Mouse (Mus musculus) right cerebral cortex, adult 2 months (tissue): Measurements from ENCODE around the gene Dph6.
A peak's percentile ranks its signal among the peaks of the same experiment; 100 is the strongest.
"Not testable (repeated sequence)": the region's sequence is repeated elsewhere in the genome, so short reads cannot be mapped to it uniquely, and the experiment has no call there.

Experiments
- DNase-seq, 2 experiments: peaks; one replicate each; pipeline ENCODE4 v3.0.0; 2021 to 2022; ENCODE audit warnings: low spot score in 2 of 2

The Dph6 gene

DNA sequence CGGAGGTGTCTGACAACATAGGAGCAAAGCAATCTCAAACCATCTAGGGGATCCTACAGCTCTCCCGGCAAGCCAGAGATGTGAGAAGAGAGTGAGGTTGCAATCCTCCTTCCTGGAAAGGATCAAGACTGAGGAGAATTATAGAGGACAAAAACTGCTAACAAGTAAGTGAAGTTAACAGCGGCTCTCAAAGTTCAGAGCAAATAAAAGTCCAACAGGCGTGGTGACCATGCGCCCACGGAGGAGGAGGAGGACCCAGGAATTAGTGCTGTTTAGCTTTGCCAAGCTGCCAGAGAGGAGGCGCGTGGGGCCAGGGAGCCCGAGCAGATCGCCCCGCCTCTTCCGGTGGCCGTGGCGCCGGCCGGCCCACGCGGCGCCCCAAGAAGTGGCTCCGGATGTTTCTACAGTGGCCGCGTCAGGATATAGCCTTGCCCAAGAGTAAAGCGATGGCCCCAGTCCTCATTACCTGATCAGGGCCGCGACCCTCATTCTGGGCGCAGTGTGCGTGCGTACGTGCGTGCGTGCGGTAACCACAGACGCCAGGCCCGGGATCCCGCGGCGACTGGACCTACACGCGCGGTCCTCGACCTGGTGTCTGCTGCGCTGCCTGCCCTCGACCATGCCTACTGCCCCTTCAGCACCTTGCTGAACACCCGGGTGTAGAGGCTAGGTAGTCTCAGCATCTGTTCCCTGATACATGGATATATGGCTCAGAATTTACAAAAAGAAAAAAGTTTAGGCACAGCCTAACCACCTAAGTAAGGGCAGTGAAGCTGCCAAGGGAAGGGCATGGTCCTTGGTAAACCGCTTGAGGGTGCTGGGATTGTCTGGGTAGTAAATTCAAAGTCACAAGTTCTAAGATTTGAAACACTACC, at the start of gene Dph6:
Gene Dph6 (minus strand): TSS at position 600 of the 875 bp plus-strand sequence.
- peak; percentile 83 to 91 for DNase-seq

DNA sequence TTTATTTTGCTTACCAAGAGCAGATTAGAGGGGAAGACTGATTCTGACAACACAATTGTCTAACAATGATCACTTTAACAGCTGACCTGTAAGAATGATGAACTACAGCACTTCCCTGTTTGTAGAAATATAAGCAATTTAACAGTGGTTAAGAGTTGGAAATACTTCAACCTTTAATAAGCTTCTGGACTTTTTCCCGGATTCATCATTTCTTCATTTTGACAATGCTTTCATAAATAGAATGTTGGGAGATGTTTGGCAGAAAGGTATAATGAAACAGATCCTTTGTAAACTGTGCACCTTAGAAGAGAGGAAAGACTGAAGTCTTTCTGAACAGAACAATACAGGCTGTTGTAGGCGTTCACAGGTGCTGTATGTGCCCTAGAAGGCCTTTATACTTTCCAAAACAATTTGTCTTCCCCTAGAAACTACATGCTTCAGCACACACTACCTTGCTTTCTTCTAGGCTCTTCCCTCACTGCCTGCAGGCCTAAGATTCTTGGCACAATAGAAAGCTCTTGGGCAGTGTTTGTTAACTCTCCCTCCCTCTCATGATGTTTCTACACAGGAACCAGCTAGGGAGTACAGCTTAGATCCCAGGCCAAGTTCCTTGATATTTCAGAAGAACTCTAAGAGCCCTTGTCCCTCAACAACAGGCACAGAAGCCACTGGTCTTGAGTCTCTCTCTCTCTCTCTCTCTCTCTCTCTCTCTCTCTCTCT, 46.4 kb upstream of the Dph6 start:
- no peak for DNase-seq

DNA sequence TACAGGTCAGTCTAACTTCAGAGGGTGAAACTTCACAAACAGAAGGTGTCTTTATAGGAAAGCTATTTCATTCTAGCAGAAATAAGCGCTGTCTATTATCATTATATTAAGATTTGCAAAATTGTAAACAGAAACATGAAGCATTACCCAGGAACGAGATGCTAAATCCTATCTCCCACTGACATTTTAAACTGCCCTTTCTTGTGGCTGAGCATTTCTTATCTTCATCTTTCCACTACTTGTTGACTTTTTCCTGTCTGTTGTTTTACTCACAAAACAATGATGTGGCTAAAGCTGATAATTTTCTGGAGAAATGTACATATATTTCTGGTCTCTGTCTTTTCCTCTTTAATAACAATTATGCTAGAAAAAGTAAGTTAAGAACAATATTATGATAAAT, 36.8 kb upstream of the Dph6 start:
- no peak for DNase-seq

GRCm38 (mm10) chr2:114687483-114687882, 32.7 kb upstream of the Dph6 start:
- no peak for DNase-seq

GRCm38 (mm10) chr2:114687081-114687480, 32.3 kb upstream of the Dph6 start:
- DNase-seq, result peak in 1 of 2 experiments; percentile 6

DNA sequence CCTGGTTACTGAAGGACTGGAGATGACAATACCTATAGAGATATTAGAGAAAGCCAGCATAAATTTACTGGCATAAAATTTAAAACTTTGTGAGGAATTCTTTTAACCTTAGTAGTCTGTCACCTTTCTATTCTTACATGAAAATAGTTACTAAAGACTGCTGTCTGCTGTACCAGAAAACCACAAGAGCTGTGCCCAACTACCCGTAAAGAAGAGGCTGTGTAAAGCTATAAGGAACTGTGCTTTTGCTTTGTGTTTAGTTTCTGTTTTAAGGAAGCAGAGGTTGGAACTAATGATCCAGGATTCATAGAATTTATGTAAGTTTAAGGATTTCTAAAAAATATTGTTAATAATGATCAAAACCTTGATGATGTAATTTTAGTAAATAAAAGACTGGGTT, 19.1 kb upstream of the Dph6 start:
- DNase-seq, result no peak

DNA sequence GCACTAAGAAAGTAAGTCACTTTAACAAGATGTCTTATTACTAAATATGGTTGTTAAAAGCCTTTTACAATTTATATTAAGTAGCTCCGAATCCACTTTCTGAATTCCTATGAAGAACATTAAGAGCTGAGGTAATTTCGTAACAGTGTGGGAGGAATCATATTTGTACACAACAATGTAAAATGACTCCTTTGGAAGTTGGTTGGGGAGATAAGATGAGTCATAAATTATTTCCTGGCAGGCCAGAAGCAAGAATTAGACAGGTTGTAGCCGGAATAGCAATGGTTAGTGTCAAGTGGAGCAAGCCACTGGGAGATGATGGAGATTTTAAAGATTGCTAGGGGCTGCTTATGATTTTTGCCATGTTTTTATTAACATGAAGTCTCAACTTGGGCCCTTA, 16.2 kb upstream of the Dph6 start:
- no peak for DNase-seq

GRCm38 (mm10) chr2:114658954-114659353, 4.2 kb upstream of the Dph6 start:
- no peak for DNase-seq

DNA sequence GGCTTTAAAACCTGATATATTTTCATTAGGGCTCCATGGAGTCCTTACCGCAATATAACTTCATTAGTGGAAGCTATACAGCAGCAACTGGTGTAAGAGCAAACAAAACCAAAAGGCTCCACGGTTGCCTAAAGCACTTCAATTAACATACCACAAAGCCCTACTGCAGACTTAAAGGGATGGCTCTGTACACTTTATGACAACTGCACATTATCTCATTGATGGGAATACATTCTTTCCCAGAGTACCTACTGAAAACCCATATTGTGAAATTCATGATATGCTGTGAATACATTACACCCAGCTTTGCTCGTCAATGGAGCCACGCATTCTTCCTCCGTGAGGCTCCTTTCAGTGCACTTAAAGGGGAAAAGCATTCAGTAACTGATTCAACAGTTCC, 8.5 kb downstream of the Dph6 start:
- no peak for DNase-seq

DNA sequence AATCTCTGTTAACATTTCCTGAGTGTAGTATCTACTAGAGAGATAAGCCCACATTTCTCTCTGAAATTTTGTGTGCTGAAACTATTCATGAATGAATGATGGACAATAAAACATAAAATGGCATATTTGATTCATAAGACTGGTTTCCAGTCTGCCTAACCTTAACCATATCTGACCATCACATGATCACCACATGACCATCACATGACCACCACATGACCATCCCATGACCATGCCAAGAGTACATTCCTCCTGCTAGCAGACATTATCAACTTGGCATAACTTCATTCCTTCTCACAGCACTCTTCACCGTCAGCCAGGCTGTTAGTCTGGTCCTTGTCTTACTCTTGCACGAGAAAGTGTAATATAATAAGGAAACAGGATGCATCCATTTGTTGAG, 10.9 kb downstream of the Dph6 start:
- no peak for DNase-seq

- DNase-seq, result no peak
Measured at GRCm38 (mm10) chr2:114624683-114625082, 30.1 kb downstream of the Dph6 start.

- peak in 1 of 2 experiments; percentile 9 for DNase-seq
Measured at GRCm38 (mm10) chr2:114622550-114622939, 32.2 kb downstream of the Dph6 start.

DNA sequence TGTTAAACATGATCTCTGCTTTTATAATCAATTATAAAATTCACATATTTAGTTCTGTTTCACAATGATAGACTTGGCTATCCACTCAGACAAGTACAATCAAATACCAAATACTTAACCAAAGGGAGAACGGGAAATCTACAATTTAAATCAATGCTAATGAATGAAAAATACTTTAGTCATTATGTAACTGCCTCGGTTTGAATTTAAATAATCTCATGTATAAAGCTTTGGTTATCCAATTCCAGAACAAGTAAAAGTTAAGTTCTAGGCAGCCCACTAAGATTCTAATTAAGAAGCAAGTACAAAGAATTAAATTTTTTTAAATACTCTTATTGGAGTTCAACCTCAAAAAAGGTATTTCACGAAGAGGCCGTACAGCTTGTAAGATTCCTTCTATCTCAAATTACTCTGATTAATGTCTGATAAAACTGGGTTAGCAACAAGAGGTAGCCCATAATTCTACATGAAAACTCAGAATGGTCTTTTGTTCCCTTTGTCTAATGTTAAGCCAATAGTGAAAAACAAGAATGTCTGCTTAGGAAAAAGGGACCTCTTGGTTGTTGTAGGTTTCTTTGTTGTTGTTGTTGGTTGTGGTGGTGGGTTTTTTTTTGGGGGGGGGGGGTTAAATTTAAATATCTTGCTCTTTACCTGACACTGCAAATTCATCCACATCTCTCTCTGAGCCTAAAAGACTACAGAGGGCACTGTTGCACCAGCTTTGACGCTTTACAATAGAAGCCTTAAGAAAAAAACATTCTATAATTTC, 32.8 kb downstream of the Dph6 start:
- peak; percentile 44 to 48 for DNase-seq

- DNase-seq, result no peak
Measured at GRCm38 (mm10) chr2:114611576-114611975, 43.2 kb downstream of the Dph6 start.

GRCm38 (mm10) chr2:114610110-114610509, 44.7 kb downstream of the Dph6 start:
- no peak for DNase-seq

DNA sequence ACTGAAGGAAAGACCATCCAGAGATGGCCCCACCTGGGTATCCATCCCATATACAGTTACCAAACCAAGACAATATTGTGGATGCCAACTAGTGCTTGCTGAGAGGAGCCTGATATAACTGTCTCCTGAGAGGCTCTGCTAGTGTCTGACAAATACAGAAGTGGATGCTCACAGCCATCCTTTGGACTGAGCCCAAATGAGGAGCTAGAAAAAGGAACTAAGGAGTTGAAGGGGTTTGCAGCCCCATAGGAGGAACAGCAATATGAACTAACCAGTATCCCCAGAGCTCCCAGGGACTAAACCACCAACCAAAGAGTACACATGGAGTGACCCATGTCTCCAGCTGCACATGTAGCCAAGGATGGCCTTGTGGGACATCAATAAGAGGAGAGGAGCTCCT, 49.6 kb downstream of the Dph6 start:
- DNase-seq, result not testable (repeated sequence)

DNA sequence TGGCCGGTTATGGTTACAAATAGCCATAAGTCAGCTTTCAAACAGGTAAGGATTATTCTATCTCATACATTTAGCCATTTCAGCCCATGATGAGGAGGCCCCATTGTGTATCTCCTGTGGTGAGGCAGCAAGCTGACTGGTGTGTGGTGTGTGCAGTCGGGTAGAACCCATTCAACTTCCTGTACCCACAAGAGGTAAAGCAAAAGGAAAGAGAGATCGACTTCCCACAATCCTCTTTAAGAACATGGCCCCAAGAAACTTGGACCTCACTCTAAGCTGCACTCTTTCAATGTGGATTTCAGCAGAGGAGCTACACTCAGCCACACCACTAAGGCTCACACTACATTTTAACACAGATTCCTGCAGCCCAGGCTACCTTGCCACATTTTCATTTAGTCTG, 53.6 kb downstream of the Dph6 start:
- no peak for DNase-seq

GRCm38 (mm10) chr2:114599793-114600192, 55.0 kb downstream of the Dph6 start:
- DNase-seq, result no peak

DNA sequence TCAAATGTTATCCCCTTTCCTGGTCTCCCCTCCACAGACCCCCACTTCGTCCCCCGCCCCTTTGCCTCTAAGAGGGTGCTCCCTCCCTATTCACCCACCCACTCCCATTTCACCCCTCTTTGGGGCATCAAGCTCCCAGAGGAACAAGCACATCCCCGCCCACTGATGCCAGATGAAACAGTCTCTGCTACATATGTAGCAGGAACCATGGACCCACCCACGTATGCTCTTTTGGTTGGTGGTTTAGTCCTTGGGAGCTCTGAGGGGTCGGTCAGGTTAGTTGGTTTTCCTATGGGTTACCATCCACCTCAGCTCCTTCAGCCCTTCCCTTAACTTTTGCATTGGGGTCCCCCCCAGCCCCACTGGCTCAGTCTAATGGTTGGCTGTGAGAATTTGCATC, 61.4 kb downstream of the Dph6 start:
- no peak for DNase-seq

DNA sequence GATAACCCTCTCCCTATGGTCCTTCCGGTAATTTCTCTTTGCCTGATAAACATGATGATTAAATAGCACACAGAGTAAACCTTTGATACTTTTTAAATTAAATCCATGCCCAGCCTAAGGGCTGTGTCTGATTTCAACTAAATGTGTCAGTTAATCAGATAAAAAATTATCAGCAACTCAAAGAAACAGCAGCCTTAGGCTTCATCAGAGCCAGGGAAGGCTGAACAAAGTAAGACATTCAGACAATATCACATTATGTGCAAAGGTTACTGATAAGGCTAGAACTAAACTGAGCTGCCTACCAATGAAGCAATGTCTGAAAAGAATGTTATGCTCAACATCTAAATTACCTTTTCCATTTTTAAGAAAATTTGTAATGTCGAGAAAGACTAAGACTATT, 74.0 kb downstream of the Dph6 start:
- DNase-seq, result no peak

DNA sequence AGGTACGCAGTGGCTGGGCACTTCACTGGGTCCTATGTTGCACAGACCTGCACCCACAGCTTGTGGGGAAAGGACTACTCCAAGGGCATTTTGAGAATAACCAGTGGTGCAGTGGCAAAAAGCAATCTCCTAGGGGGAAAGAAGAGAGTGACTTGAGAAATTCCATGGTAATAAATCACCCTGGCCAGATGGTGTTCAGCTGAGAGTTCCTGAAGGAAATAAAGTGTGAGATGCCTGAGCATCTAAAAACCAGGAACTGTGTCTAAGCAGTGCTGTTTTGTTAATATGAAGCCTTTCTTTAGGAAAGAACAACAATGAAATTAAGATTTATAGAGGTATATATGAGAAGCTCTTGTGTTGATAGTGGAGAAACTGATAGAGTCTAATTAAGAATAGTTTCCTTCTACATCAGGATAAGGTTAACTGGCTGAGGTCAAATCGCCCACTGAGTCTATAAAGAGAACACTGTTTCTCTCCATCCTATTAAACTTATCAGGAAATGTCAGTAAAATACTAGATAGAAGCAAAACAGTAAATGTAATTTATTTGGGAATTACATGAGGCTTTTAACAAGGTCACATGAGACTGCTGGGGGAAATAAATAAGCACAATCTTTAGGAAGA, 111.7 kb downstream of the Dph6 start:
- DNase-seq, result no peak

GRCm38 (mm10) chr2:114542325-114542724, 112.4 kb downstream of the Dph6 start:
- DNase-seq, result no peak
